Mouse (Mus musculus) gastrocnemius, adult 18-20 months (tissue): ENCODE results near the gene Fuca2. TPM values are rescaled to one million over a fixed set of nuclear protein-coding genes. Genes with fewer than 3 reads are reported as not detected.
A peak's percentile ranks its signal among the peaks of the same experiment; 100 is the strongest.
"Not testable (repeated sequence)": the region's sequence is repeated elsewhere in the genome, so short reads cannot be mapped to it uniquely, and the experiment has no call there.

Source experiments
- DNase-seq: peaks from one replicate; pipeline ENCODE4 v3.0.0; 2021; ENCODE audit warnings: low spot score
- long read RNA-seq, 2 experiments: library from polyadenylated mRNA; stranded (forward); transcript quantifications; one replicate each; pipeline ENCODE4 v2.0.0; 2021
- total RNA-seq, 2 experiments: library from RNA; stranded (reverse); gene quantifications; 2 replicates each; pipeline ENCODE4 v1.2.3; 2021

The Fuca2 gene
- total RNA-seq, result 10 to 100 TPM; 10.7 to 11.5 TPM
- long read RNA-seq, experiment 1, full-length matches to known transcripts, result 15 of 20 reads
- long read RNA-seq, experiment 1, partial matches to known transcripts, result 1 of 20 reads
- long read RNA-seq, experiment 1, other reads (novel, unspliced or antisense), result 4 of 20 reads
- long read RNA-seq, experiment 2, full-length matches to known transcripts, result 13 of 16 reads
- long read RNA-seq, experiment 2, partial matches to known transcripts, result 0 of 16 reads
- long read RNA-seq, experiment 2, other reads (novel, unspliced or antisense), result 3 of 16 reads

- DNase-seq, result no peak
Measured at GRCm38 (mm10) chr10:13499331-13499730, at the start of gene Fuca2. Gene Fuca2, plus strand, starts transcription at chr10:13499540.

GRCm38 (mm10) chr10:13451640-13452039 lies 47.7 kb upstream of the Fuca2 start:
- no peak for DNase-seq

GRCm38 (mm10) chr10:13453200-13453990 lies 45.9 kb upstream of the Fuca2 start:
- no peak for DNase-seq

- not testable (repeated sequence) for DNase-seq
Measured at GRCm38 (mm10) chr10:13464295-13464694, 35.0 kb upstream of the Fuca2 start.

- no peak for DNase-seq
Measured at GRCm38 (mm10) chr10:13466925-13467324, 32.4 kb upstream of the Fuca2 start.

- DNase-seq, result not testable (repeated sequence)
Measured at GRCm38 (mm10) chr10:13468025-13468529, 31.3 kb upstream of the Fuca2 start.

GRCm38 (mm10) chr10:13470236-13470635 lies 29.1 kb upstream of the Fuca2 start:
- no peak for DNase-seq

GRCm38 (mm10) chr10:13473287-13473832 lies 26.0 kb upstream of the Fuca2 start:
- DNase-seq, result no peak

- peak; percentile 1 for DNase-seq
Measured at GRCm38 (mm10) chr10:13473833-13474567, 25.3 kb upstream of the Fuca2 start, which contains the start of gene Phactr2. Gene Phactr2, minus strand, starts transcription at chr10:13474412.

- DNase-seq, result no peak
Measured at GRCm38 (mm10) chr10:13474568-13474955, 24.8 kb upstream of the Fuca2 start.

- DNase-seq, result no peak
Measured at GRCm38 (mm10) chr10:13475121-13475520, 24.2 kb upstream of the Fuca2 start.

- DNase-seq, result no peak
Measured at GRCm38 (mm10) chr10:13479341-13479740, 20.0 kb upstream of the Fuca2 start.

- no peak for DNase-seq
Measured at GRCm38 (mm10) chr10:13485958-13486357, 13.4 kb upstream of the Fuca2 start.

- DNase-seq, result no peak
Measured at GRCm38 (mm10) chr10:13489671-13490070, 9.7 kb upstream of the Fuca2 start.

- no peak for DNase-seq
Measured at GRCm38 (mm10) chr10:13493978-13494686, 5.2 kb upstream of the Fuca2 start.

- no peak for DNase-seq
Measured at GRCm38 (mm10) chr10:13496315-13496714, 3.0 kb upstream of the Fuca2 start.

GRCm38 (mm10) chr10:13500473-13500872 lies 1.1 kb downstream of the Fuca2 start:
- DNase-seq, result no peak

GRCm38 (mm10) chr10:13500938-13501496 lies 1.7 kb downstream of the Fuca2 start:
- DNase-seq, result peak; percentile 84

- DNase-seq, result not testable (repeated sequence)
Measured at GRCm38 (mm10) chr10:13501533-13501932, 2.2 kb downstream of the Fuca2 start.

- no peak for DNase-seq
Measured at GRCm38 (mm10) chr10:13502371-13502770, 3.0 kb downstream of the Fuca2 start.
